ENCODE assay signal across 14 mouse cellular contexts in genomic region chr4:154542568-154542967, GRCm38 (mm10).
A peak's percentile ranks its signal among the peaks of the same experiment; 100 is the strongest.
DNase-seq lines count a peak whose midpoint lies in the region; ATAC-seq and TF ChIP-seq lines count a peak whose summit lies in the region.
"Had no signal": no experiment of that assay in that cellular context is flagged by ENCODE, and none has a peak within 500 bp of the region (broad histone marks: within the 10 kb centered on the region; RNA-seq: fewer than 3 reads in every experiment).

No protein-coding gene starts in this region.

- H3K9ac ChIP-seq in heart, embryonic 13.5 days, result peak overlapping the region; percentile 77
- H3K9ac ChIP-seq: neural tube, embryonic 12.5 days had no signal

- no peak; the same call in 1 of the 2 replicates for ATAC-seq in heart, embryonic 13.5 days (ENCODE audit: extremely low read depth, insufficient number of reproducible peaks, low FRiP score, low TSS enrichment)
- peak; percentile 63 for ATAC-seq in erythroblast, adult 5-6 weeks (replicated peaks; ENCODE audit: low FRiP score, poor library complexity, severe bottlenecking)

- TF ChIP-seq CTCF in cerebellum, adult 2 months (IDR thresholded peaks at IDR 0.05; ENCODE audit: borderline replicate concordance, insufficient read depth, low read depth, low read length), result no peak

- WGBS in heart, embryonic 13.5 days, result 19% methylated on average over 5 of the region's 5 CpGs
- WGBS in cerebellum, adult 2 months, result 61% methylated on average over 5 of the region's 5 CpGs

- H3K4me1 ChIP-seq in heart, embryonic 13.5 days, result peaks cover 85% of the 10 kb centered on the region
- H3K4me1 ChIP-seq in cerebellum, adult 2 months (ENCODE audit: control insufficient read depth, insufficient read depth, low read length), result no peaks in the 10 kb centered on the region

- H3K27me3 ChIP-seq in heart, embryonic 13.5 days (replicated peaks), result peaks cover 11% of the 10 kb centered on the region; the same call in 1 of the 2 replicates
- no peaks in the 10 kb centered on the region for H3K27me3 ChIP-seq in cerebellum, adult 2 months (ENCODE audit: control insufficient read depth, insufficient read depth, low read length)
- H3K27me3 ChIP-seq: CH12.LX had no signal

- H3K36me3 ChIP-seq in heart, embryonic 13.5 days, result no peaks in the 10 kb centered on the region
- H3K36me3 ChIP-seq: neural tube, embryonic 12.5 days had no signal

- peak overlapping the region; percentile 94 for H3K27ac ChIP-seq in heart, embryonic 13.5 days (replicated peaks)
- no peak overlapping the region for H3K27ac ChIP-seq in cerebellum, adult 2 months (ENCODE audit: insufficient read depth, low read length)
- H3K27ac ChIP-seq: macrophage; neural tube, embryonic 12.5 days had no signal

- H3K4me2 ChIP-seq in heart, embryonic 13.5 days, result peak overlapping the region; percentile 63

- TF ChIP-seq POLR2A in cerebellum, adult 2 months (IDR thresholded peaks at IDR 0.05; ENCODE audit: borderline replicate concordance, insufficient read depth, low read length), result no peak

- peak overlapping the region; percentile 29 for H3K4me3 ChIP-seq in heart, embryonic 13.5 days
- no peak overlapping the region for H3K4me3 ChIP-seq in cerebellum, adult 2 months (replicated peaks; ENCODE audit: insufficient read depth, low read depth, low read length)
- H3K4me3 ChIP-seq: neural tube, embryonic 12.5 days had no signal

- H3K9me3 ChIP-seq in heart, embryonic 13.5 days, result no peaks in the 10 kb centered on the region
- H3K9me3 ChIP-seq: neural tube, embryonic 12.5 days had no signal

- DNase-seq in heart, adult 11 months, result no peak
- DNase-seq in 416B (ENCODE audit: low read depth), result peak; percentile 3
- peak; percentile 37 for DNase-seq in liver
- no peak for DNase-seq in cerebellum, adult 2 months
- DNase-seq in ovary, postnatal 14 days (ENCODE audit: low spot score), result no peak
- no peak for DNase-seq in left cerebral cortex, adult 8-10 months (ENCODE audit: low spot score in 2 of 2)
- DNase-seq: embryo, embryonic 11 days; kidney, adult 11 months; thymus, postnatal 36 days had no signal

Comparison
In these comparisons a context has a peak if more than half of its experiments do, and no peak if none do; other contexts are left out.
1. DNase-seq: peak in 416B (single experiment) and liver (single experiment); none in heart, adult 11 months (single experiment), cerebellum, adult 2 months (0 of 2), ovary, postnatal 14 days (single experiment) and left cerebral cortex, adult 8-10 months (0 of 2).